Mouse (Mus musculus): Measurements from ENCODE around the gene Ak2.

Ak2 gene

GRCm38 (mm10) chr4:129013151-129013864 lies 21.6 kb downstream of the Ak2 start:
- no peak for DNase-seq (ENCODE audit: low spot score in 2 of 2)

DNA sequence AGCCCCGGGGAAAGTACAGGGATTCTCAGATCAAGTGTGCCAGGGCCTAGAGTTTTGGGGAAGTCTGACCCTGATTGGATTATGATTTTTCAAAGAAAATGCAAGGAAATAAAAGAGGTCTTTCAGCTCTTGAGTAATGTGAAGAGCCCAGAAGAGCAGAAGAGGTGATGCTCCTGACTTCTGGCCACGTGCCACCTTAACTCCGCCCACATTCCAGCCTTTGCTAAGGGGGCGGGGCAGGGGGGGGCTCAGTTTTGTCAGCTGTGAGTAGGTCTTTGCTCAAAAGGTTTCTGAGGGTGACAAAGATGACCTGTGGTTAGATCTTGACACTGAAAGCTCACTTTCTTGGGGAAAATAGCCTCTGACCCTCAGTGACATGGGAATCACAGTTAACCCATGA lies 24.6 kb downstream of the Ak2 start:
- no peak for DNase-seq (ENCODE audit: low spot score in 2 of 2)

GRCm38 (mm10) chr4:129017150-129017549 lies 25.4 kb downstream of the Ak2 start:
- DNase-seq (ENCODE audit: low spot score in 2 of 2), result no peak

DNA sequence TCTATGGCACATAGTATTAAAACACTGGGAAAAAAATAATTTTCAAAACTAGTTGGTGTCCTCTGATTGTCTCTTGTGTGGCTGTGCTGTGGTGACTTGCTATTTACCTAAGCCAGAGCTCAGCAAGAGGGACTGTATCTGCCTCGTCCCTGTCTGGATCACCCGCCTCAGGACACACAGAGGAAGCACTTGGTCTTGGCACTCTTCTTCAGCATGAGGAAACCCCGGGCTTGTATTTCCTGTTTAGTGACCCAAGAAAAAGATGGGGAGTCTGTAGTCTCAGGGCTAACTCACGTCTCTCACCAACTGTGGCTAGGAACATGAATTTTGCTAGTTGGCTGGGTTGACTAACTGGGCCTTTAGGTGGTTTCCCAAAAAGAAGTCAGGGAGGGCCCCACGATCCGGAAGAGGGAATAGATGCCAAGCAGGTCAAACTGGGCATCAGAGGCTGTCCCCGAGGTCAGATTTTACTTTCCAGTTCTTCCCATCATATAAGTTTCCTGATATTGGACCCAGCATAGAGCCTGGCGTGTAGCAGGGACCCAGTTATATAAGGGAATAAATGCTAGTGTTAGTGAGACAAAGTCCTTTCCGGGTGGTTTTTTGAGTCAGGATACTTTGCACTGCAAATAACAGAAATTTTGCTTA lies 27.2 kb downstream of the Ak2 start:
- DNase-seq (ENCODE audit: low spot score in 2 of 2), result no peak

DNA sequence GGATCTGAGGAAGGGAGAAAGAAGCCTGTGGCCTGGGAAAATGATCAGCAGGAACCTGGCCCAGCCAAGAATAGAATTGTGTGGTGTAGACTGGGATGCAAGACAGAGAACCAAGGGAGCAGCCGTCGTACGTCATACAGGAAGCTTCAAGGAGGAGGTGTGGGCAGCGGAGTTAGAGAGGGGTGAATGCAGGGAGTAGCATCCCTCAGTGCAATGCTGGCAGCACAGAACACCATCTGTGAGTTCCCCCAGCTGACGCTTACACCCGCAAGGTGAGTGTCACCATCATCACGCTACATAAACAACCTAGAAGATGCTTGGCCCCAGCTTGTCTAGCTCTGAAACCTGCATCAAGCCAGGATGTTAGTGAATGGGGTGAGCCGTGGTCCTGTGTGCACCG lies 28.0 kb downstream of the Ak2 start:
- no peak for DNase-seq (ENCODE audit: low spot score in 2 of 2)

GRCm38 (mm10) chr4:129020454-129020853 lies 28.7 kb downstream of the Ak2 start:
- DNase-seq (ENCODE audit: low spot score in 2 of 2), result peak in 1 of 2 experiments; percentile 32

DNA sequence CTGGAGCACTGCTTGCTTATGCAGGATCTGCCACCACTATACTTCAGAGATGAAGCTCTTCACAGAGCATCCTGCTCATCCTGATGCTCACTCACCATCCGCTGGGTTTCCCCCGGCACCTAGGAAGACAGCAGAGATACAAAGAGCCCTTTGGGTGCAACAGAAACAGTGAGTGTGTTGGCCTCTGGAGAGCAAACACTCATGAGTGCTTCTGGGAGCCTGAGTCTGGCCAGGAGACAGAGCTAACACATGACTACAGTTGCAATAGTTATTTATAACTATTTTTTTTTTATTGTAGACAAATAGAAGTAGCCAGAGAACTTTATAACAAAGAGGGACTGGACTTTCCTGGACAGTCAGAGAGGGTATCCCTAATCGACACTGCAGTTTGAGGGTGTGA lies 29.7 kb downstream of the Ak2 start:
- DNase-seq (ENCODE audit: low spot score in 2 of 2), result no peak

- DNase-seq (ENCODE audit: low spot score in 2 of 2), result no peak
Measured at GRCm38 (mm10) chr4:129021886-129022285, 30.1 kb downstream of the Ak2 start.

DNA sequence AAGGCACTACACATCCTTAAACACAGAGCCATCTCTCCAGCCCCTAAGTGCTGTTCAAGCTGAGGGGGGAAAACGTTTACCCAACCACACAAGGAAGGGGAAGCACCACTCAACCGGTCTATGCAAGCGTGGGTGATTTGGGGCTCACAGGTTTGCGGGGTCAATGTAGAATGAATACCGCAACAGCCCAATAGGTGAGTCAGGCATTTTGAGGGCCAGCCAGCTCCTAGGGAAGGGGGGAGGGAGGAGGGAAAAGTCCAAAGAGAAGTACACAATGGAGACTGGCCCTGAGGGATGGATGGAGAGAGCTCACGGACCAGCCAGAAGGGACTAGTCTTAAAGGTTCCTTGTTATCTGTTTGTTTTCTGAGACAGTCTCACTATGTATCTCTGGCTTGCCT lies 32.1 kb downstream of the Ak2 start:
- no peak for DNase-seq (ENCODE audit: low spot score in 2 of 2)

- DNase-seq (ENCODE audit: low spot score in 2 of 2), result peak in 1 of 2 experiments; percentile 70
Measured at GRCm38 (mm10) chr4:129024775-129025174, 33.0 kb downstream of the Ak2 start.

- no peak for DNase-seq (ENCODE audit: low spot score in 2 of 2)
Measured at GRCm38 (mm10) chr4:129025707-129026106, 33.9 kb downstream of the Ak2 start.

- DNase-seq (ENCODE audit: low spot score in 2 of 2), result no peak
Measured at GRCm38 (mm10) chr4:129030746-129031145, 39.0 kb downstream of the Ak2 start.

DNA sequence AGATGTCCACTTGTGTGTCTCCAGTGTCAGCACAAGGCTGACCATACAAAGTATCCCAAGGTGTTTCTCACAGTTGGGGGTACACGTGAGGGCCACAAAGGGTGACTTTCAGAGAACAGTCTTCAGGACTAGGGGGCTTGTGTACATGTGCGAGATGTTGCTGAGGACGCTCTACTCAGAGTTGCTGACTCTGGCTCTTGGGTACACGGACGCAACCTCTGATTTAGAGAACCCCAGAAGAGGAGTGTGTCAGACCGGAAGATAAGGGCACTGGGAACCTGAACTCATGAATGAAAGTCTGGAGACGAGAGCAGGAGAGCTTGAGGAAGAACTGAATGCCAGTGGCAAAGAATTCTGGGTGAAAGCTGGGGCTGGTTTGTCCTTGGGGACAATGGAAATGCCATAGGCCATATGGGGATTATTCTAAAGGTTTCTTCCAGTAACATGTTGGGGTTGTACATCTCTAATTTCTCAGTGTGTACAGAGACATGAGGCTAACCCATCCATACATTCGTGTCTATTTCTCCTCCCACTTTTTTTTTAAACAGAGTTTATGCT lies 39.7 kb downstream of the Ak2 start:
- no peak for DNase-seq (ENCODE audit: low spot score in 2 of 2)

DNA sequence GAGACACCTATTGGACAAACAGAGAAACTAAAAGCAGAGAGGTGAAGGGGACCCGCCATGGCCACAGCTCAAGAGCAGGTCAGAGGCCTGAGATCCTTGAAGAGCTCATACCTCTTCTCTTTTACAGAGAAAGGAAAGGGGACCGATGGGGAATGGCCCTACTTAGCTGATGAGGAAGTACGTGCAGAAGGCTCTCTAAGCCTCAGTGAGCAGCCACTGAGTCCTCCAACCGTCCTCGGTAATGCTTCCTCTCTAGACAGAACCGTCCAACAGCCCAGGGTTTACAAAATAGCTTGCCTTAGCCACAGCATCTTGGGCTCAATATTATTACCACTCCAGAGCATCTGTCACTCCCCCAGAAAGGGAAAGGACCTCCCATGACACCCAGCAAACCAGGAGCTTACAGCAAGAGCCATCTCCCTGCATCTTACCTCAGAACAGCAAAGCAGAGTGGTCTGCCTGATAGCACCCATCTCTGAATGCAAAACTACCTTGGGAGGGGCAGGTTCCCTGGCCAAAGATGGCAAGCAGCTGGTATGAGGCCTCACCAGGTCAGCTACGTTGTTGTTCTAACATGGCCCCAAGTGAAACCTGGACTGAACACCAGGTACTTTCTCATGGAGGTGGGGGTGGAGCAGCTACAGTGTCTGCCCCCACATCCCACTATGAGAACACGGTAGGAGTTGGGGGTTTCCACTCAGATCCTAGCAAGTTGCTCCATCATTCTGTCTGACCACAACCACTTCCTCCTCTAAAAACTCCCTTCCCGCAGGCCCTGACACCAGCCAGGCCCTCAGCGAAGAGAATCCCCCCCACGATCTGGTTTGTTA lies 40.6 kb downstream of the Ak2 start:
- peak; percentile 35 to 55 for DNase-seq (ENCODE audit: low spot score in 2 of 2)

DNA sequence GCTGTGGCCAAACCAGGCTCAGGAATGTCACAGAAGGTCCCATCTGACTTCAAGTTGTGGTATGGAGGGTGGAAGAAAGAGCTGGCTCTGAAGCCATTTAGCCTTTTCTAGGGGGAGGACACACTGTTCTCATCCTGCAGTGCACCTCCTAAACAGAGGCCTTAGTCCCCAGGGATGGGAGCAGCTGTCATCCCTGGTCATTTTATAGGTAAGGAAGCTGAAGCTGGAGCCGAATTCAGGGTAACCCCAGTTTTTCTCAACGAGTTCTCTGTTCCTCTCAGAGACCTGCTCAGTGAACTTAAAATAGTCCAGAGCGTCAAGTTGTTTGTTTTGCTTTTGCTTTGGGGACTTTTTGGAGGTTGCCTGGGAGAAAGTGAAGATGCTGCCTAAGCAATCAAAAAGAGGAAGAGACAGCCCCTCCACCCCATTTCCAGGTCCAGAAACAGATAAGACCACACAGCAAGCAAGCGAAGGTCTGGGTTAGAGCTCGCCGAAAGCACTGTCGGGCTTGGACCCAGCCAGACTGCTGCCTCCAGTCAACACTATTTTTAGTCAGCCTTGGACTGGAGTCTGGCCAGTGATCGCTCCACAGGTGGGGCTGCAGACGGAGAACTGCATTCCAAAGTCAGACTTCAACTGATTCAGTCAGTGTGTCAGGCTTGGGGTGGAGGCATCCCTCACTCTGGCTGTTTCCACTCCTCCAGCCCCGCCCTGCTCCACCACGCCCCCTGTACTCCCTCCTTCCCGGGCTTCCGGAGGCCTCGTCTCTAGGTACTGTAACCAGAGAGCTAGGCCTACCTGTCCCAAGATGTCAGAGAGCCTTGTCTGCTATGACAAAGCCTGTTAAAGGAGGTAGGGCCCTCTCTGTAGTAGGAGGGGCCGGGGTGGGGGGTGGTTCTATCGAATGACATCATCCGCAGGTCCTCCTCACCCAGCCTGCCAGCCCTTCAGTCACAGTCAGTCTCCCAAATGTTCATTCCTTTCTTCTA lies 41.5 kb downstream of the Ak2 start:
- DNase-seq (ENCODE audit: low spot score in 2 of 2), result peak; percentile 41 to 60

GRCm38 (mm10) chr4:129034224-129034623 lies 42.5 kb downstream of the Ak2 start:
- DNase-seq (ENCODE audit: low spot score in 2 of 2), result no peak

GRCm38 (mm10) chr4:129034706-129035660 lies 43.2 kb downstream of the Ak2 start:
- peak in 1 of 2 experiments; percentile 65 for DNase-seq (ENCODE audit: low spot score in 2 of 2)

DNA sequence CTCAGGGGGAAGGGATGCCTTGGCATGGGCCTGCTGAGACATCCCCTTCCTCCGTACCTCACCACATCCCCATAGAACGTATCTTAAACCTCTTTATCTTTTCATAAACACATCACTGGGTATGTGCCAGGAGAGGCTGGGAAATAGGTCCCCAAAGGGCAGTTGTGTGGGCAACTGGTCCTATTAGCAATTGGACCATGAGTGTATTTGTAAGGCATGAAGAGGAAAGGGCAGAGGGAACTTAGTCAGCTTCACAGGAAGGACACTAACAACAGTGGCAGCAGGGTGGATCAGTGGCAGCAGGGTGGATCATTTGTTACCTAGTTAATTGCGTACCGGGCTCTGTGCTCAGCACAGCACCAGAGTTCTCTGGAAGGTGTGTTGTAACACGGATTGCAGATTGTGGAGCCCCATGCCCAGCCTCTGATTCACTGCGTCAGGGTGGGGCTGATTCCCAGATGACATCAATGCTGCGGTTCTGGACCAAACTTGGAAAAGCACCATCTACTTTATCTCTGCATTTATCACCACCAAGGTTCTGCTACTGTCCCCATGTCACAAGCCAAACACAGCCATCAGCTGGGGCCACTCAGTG lies 44.2 kb downstream of the Ak2 start:
- DNase-seq (ENCODE audit: low spot score in 2 of 2), result no peak

- no peak for DNase-seq (ENCODE audit: low spot score in 2 of 2)
Measured at GRCm38 (mm10) chr4:129047721-129048421, 56.1 kb downstream of the Ak2 start.
